Mouse (Mus musculus) liver, embryonic 15.5 days (tissue): ENCODE measurements around the gene Selplg. TPM values are rescaled to one million over a fixed set of nuclear protein-coding genes. Genes with fewer than 3 reads are reported as not detected.
A peak's percentile ranks its signal among the peaks of the same experiment; 100 is the strongest.

Experiments
- ATAC-seq: fragments of 200-750 bp; cut with Nextera tagmentation; 2 replicates; pipeline ENCODE4 v1.8.0; 2017; ENCODE audit warnings: moderate number of reproducible peaks, mild to moderate bottlenecking, moderate library complexity; ENCODE audit not compliant: insufficient read depth
- H3K27ac ChIP-seq: fragments of 300-500 bp; sonication (generic); replicated peaks from 2 replicates; pipeline ENCODE4 v1.5.1; 2015; ENCODE audit warnings: mild to moderate bottlenecking, inconsistent platforms
- H3K27me3 ChIP-seq: fragments of 300-500 bp; sonication (generic); 2 replicates; pipeline ENCODE4 v1.6.1; 2015; ENCODE audit warnings: mild to moderate bottlenecking, inconsistent platforms
- H3K36me3 ChIP-seq: fragments of 300-500 bp; sonication (generic); replicated peaks from 2 replicates; pipeline ENCODE4 v1.6.1; 2015; ENCODE audit warnings: moderate library complexity, mild to moderate bottlenecking, inconsistent platforms
- H3K4me1 ChIP-seq: fragments of 300-500 bp; sonication (generic); replicated peaks from 2 replicates; pipeline ENCODE4 v1.6.1; 2015; ENCODE audit warnings: inconsistent platforms
- H3K4me2 ChIP-seq: fragments of 300-500 bp; sonication (generic); 2 replicates; pipeline ENCODE4 v1.6.1; 2015; ENCODE audit warnings: moderate library complexity, mild to moderate bottlenecking, inconsistent platforms
- H3K4me3 ChIP-seq: fragments of 300-500 bp; sonication (generic); replicated peaks from 2 replicates; pipeline ENCODE4 v1.5.1; 2015; ENCODE audit warnings: mild to moderate bottlenecking, inconsistent platforms
- H3K9ac ChIP-seq: fragments of 300-500 bp; sonication (generic); 2 replicates; pipeline ENCODE4 v1.6.1; 2015; ENCODE audit warnings: moderate library complexity, mild to moderate bottlenecking, inconsistent platforms
- H3K9me3 ChIP-seq: fragments of 300-500 bp; sonication (generic); replicated peaks from 2 replicates; pipeline ENCODE4 v1.6.1; 2016; ENCODE audit warnings: inconsistent platforms
- WGBS: fragments of 180-500 bp; shearing (Covaris S2); methylation state at CpG from one replicate; pipeline ENCODE4 v1.1.7; 2015; ENCODE audit warnings: mixed read lengths; ENCODE audit not compliant: insufficient replicate concordance; 5-methylcytosine and 5-hydroxymethylcytosine counted together
- polyA plus RNA-seq: library from polyadenylated mRNA; unstranded; fragments of >200 nt; fragmentation: Nextera tagmentation; extraction: Ambion mirVana; gene quantifications from 2 replicates; pipeline ENCODE4 v1.2.1, GENCODE M21; 2015

Selplg gene
- polyA plus RNA-seq, 1 experiment from 2014 or later: 15.3 TPM

- H3K9ac ChIP-seq: no peak overlapping the region
- WGBS: 15% methylated on average over 10 of the region's 10 CpGs
Observed at GRCm38 (mm10) chr5:113806414-113806813, 26.0 kb downstream of the Selplg start.

DNA sequence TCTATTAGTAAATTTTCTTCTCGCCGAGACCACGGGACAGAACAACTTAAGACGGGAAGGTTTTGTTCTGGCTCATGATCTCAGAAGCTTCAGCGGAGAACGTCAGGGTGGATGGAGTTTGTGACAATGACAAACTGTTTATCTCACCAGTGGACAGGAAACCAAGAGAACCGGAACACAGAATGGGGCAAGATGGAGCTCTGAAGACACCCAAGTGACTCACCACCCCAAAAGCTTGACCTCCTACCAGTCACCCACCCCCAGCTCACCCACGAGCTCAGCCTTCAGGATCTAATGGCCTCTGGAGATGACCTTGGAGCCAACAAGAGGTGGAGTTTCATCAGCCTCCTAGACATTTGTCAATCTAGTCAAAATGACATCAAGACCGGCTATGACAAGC, 27.1 kb downstream of the Selplg start:
- Histone ChIP-seq H3K36me3 (no peaks in the 10 kb centered on the region), H3K27me3 (peaks cover 5% of the 10 kb centered on the region), H3K4me1 (peaks cover 16% of the 10 kb centered on the region), H3K4me3 (no peak overlapping the region), H3K27ac (no peak overlapping the region), H3K9me3 (no peaks in the 10 kb centered on the region), H3K4me2 (no peak overlapping the region), H3K9ac (no peak overlapping the region)
- WGBS: 70% methylated on average over 9 of the region's 9 CpGs
- no peak for ATAC-seq

More at GRCm38 (mm10) chr5:113806414-113806813, 26.0 kb downstream of the Selplg start:
- Histone ChIP-seq H3K9me3 (no peaks in the 10 kb centered on the region), H3K4me2 (no peak overlapping the region), H3K27me3 (no peaks in the 10 kb centered on the region), H3K4me3 (no peak overlapping the region), H3K36me3 (no peaks in the 10 kb centered on the region), H3K27ac (no peak overlapping the region), H3K4me1 (peaks cover 12% of the 10 kb centered on the region; the same call in 1 of the 2 replicates)
- no peak for ATAC-seq

GRCm38 (mm10) chr5:113804395-113804966, 28.0 kb downstream of the Selplg start:
- ATAC-seq: no peak
- 42% methylated on average over 7 of the region's 7 CpGs for WGBS
- Histone ChIP-seq H3K9ac (no peak overlapping the region), H3K4me1 (peaks cover 19% of the 10 kb centered on the region), H3K4me2 (no peak overlapping the region), H3K9me3 (no peaks in the 10 kb centered on the region), H3K27me3 (peaks cover 10% of the 10 kb centered on the region), H3K36me3 (no peaks in the 10 kb centered on the region), H3K27ac (no peak overlapping the region), H3K4me3 (no peak overlapping the region)

DNA sequence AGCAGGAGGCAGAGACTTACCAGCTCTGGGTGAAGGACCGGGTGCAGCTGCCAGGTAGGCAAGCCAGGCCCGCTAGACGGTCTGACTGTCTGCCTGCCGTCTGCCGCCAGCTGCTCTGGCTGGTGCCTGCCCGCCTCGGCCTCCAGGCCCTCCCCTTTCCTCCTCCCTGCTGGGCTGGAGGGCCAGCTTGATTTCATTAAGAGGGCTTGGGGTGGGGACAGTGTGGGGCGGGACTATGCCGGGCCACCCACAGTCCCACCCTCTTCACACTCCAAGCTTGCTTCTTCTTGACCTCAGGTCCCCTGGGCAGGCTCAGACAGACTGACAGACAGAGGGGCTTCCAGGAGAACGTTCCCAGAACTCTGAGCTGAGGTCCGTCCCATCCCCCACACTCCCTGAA, 32.2 kb downstream of the Selplg start, which contains the start of gene Tmem119:
Gene Tmem119 (minus strand): TSS at position 237 of the 400 bp plus-strand sequence.
- 0 out of 2 replicates have a peak, but pooled peaks have one; percentile 43 for ATAC-seq
- H3K4me1 ChIP-seq: peaks cover 32% of the 10 kb centered on the region
- peaks cover 14% of the 10 kb centered on the region for H3K27me3 ChIP-seq
- H3K9me3 ChIP-seq: no peaks in the 10 kb centered on the region
- H3K36me3 ChIP-seq: no peaks in the 10 kb centered on the region
- no peak within 1 kb of the TSS for H3K9ac ChIP-seq
- peak within 1 kb of the TSS; percentile 36 for H3K4me2 ChIP-seq
- peak within 1 kb of the TSS; percentile 22 for H3K4me3 ChIP-seq
- H3K27ac ChIP-seq: no peak within 1 kb of the TSS
- 2% methylated on average over 11 of the region's 11 CpGs for WGBS

DNA sequence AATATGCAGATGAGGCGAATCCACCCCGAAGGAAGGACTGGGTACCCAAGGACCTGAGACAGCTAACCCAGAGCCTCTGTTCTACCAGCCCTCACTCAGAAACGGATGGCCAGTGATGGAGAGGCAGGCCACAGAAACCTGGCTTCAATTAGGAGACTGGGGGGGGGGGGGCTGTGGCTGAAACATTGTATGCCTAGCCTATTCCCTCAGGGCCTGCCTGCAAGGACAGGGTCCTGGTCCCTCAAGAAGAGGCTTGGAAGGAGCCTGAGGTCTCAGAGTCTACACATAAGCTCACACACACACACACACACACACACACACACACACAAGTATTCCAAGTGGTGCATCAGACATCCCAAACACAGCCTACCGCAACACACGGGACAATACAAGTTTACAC, 32.8 kb downstream of the Selplg start:
- WGBS: 53% methylated on average over 5 of the region's 5 CpGs
- no peaks in the 10 kb centered on the region for H3K36me3 ChIP-seq
- H3K9ac ChIP-seq: no peak overlapping the region
- H3K9me3 ChIP-seq: no peaks in the 10 kb centered on the region
- no peak overlapping the region for H3K27ac ChIP-seq
- no peak for ATAC-seq
- H3K4me3 ChIP-seq: peak overlapping the region; percentile 22
- H3K27me3 ChIP-seq: peaks cover 14% of the 10 kb centered on the region
- peaks cover 32% of the 10 kb centered on the region for H3K4me1 ChIP-seq
- H3K4me2 ChIP-seq: peak overlapping the region; percentile 36; the same call in 1 of the 2 replicates

- H3K27ac ChIP-seq: no peak overlapping the region
- H3K27me3 ChIP-seq: peaks cover 14% of the 10 kb centered on the region
- no peak overlapping the region for H3K4me2 ChIP-seq
- no peak overlapping the region for H3K4me3 ChIP-seq
- H3K4me1 ChIP-seq: peaks cover 26% of the 10 kb centered on the region
- no peak for ATAC-seq
- WGBS: 40% methylated on average over 9 of the region's 9 CpGs
- no peaks in the 10 kb centered on the region for H3K36me3 ChIP-seq
- H3K9me3 ChIP-seq: no peaks in the 10 kb centered on the region
- no peak overlapping the region for H3K9ac ChIP-seq
Observed at GRCm38 (mm10) chr5:113798525-113798924, 33.9 kb downstream of the Selplg start.

DNA sequence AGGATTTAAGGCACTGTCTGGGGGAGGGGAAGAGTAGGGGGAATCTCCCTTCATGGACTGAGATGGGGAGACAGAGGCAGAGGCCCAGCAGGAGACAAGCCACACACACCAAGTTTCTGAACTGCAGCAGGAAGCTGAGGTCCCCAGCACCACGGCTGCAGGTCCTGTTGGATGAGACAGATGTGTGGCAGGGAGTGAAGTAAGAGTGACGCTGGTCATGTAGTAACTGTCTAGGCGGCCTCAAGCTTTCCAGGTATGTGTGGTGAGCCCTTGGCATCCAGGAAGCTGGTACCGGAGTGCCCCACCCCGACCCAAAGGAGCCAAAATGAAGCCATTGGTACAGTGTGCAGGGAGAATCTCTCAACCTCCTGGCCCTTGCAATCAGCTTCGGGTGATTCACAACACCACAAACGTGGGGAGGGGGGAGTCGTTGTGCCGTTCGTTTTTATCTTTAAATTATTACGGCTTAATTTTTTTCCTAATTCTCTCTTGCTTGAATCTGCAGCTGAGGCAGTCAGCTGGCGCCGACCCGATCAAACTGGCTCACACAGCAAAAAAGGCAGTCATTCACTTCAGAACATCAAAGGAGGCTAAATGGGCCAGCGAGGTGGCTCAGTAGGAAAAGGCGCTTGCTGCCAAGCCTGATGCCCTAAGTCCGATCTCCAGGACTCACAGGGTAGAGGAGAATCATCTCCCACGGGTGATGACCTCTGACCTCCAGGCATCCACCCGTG, 35.1 kb downstream of the Selplg start:
- ATAC-seq: no peak
- H3K4me2 ChIP-seq: peak overlapping the region; percentile 36
- no peaks in the 10 kb centered on the region for H3K9me3 ChIP-seq
- H3K9ac ChIP-seq: no peak overlapping the region
- 27% methylated on average over 19 of the region's 19 CpGs for WGBS
- H3K27ac ChIP-seq: peak overlapping the region; percentile 19; the same call in 1 of the 2 replicates
- no peak overlapping the region for H3K4me3 ChIP-seq
- peaks cover 26% of the 10 kb centered on the region for H3K4me1 ChIP-seq
- peaks cover 14% of the 10 kb centered on the region for H3K27me3 ChIP-seq
- H3K36me3 ChIP-seq: no peaks in the 10 kb centered on the region

GRCm38 (mm10) chr5:113796401-113797148, 35.9 kb downstream of the Selplg start:
- H3K4me2 ChIP-seq: peak overlapping the region; percentile 36

DNA sequence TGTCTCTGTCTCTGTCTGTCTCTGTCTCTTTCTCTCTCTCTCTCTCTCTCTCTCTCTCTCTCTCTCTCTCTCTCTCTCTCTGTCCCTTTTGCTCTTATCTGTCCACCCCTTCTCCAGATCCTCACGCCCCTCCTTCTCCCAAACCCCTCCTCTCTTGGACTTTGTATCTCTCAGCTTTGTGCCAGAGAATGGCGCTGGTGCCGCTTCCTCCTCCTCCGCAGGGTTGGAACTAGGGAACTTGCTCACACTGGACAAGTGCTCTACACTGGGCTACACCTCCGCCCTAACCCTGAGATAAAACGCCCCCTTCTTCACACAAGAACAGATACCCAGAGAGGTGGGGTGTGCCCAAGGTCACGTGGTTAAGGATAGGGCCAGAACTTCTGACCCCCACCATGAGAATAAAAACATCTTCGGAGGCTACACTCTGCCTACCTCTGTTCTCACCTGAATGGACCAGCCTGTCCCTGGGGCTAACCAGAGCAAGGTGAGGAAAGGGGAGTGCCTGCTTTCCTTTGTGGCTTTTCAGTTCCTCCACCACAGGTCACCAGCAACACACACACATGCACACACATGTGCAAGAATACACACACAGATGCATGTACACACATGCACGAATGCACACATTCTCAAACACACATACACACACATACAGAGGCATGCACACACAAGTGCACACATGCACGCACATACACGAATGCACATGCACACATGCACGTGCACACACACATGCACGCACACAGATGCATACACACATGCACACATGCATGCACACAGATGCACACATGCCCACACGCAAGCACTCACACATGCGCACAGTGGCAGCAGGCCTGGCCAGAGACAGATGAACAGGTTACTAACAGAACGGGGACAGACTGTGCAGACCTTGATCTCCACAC, 41.0 kb downstream of the Selplg start:
- H3K9ac ChIP-seq: no peak overlapping the region
- no peaks in the 10 kb centered on the region for H3K36me3 ChIP-seq
- no peak for ATAC-seq
- no peak overlapping the region for H3K4me2 ChIP-seq
- 0 out of 2 replicates have a peak overlapping the region, but pooled peaks have one; percentile 6 for H3K27ac ChIP-seq
- WGBS: 54% methylated on average over 16 of the region's 16 CpGs
- no peaks in the 10 kb centered on the region for H3K9me3 ChIP-seq
- no peak overlapping the region for H3K4me3 ChIP-seq
- no peaks in the 10 kb centered on the region for H3K27me3 ChIP-seq
- H3K4me1 ChIP-seq: peaks cover 26% of the 10 kb centered on the region

More at GRCm38 (mm10) chr5:113796401-113797148, 35.9 kb downstream of the Selplg start:
- H3K9ac ChIP-seq: no peak overlapping the region
- H3K27ac ChIP-seq: peak overlapping the region; percentile 19; the same call in 1 of the 2 replicates
- H3K4me3 ChIP-seq: no peak overlapping the region
- H3K9me3 ChIP-seq: no peaks in the 10 kb centered on the region
- 5% methylated on average over 13 of the region's 13 CpGs for WGBS
- H3K27me3 ChIP-seq: peaks cover 14% of the 10 kb centered on the region
- no peak for ATAC-seq
- H3K4me1 ChIP-seq: peaks cover 29% of the 10 kb centered on the region
- H3K36me3 ChIP-seq: no peaks in the 10 kb centered on the region

DNA sequence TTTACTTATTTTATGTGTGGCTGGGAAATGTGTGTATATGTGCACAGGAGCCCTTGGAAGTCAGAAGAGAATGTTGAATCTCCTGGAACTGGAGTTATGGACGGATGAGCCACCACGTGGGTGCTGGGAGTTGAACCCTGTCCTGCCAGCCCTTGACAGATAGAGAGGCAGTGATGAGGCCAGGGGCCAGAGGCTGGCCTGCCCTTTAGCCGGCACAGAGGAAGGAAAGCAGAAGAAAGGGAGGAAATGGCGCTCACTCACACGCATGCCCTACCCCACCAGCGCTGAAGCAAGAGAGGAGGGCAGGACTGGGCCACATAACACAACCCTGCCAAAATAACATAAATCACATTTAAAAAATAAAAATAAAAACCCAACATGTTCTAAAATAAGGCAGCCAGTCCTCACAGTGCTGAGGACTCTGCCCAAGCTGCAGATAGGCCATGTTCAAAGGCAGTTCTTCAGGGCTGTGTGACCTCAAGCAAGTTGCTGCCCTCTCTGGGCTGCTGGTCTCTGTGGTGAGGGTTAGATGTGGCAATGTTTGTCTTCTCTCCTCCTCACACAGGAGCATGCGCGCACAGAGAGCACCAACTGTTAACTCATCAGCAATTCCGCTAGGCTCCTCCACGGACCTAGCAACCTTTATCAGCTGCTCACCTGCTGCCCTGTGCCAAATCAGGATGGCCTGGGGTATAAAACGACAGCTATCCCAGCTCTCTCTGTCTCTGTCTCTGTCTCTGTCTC, 41.8 kb downstream of the Selplg start:
- Histone ChIP-seq H3K4me3 (no peak overlapping the region), H3K9me3 (no peaks in the 10 kb centered on the region), H3K9ac (no peak overlapping the region), H3K36me3 (no peaks in the 10 kb centered on the region), H3K27me3 (no peaks in the 10 kb centered on the region), H3K4me1 (peaks cover 25% of the 10 kb centered on the region), H3K27ac (0 out of 2 replicates have a peak overlapping the region, but pooled peaks have one; percentile 6), H3K4me2 (no peak overlapping the region)
- 25% methylated on average over 11 of the region's 11 CpGs for WGBS
- no peak for ATAC-seq
